Mouse (Mus musculus) heart, postnatal 36 days (tissue): Measurements from ENCODE around the gene H2-DMb2. TPM values are rescaled to one million over a fixed set of nuclear protein-coding genes. Genes with fewer than 3 reads are reported as not detected.

ENCODE experiments used
- DNase-seq, 2 experiments: peaks; one replicate each; pipeline ENCODE4 v3.0.0; 2021 to 2022
- intact Hi-C: fragments of 180-260 bp; cut with DNase I; formaldehyde crosslinking; loops from one replicate; pipeline ENCODE4 v1.15.1; 2025
- total RNA-seq, 2 experiments: library from RNA; stranded (reverse); gene quantifications; 2 replicates each; pipeline ENCODE4 v1.2.3; 2021

The H2-DMb2 gene
- total RNA-seq, 2 experiments from 2014 or later = 1.3 to 1.7 TPM

DNA sequence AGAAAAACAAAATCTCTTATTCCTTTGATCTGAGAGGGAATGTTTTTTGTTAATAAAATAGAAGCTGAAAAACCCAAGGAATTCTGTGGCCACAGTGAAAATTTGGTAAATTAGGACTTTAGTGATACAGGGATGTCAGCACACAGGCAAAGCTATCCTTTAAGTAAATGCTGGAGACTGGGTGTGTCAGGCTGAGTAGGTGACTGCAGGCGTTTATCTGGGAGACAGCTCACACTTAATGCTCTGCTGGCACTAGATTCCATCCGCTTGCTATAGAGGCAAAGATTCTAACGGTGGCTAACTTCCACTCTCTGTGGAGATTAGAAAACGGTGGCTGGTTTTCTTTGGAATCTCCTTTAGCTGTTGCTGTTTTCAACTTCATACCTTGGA, 27.4 kb downstream of the H2-DMb2 start:
- DNase-seq = no peak
- intact Hi-C loops = loop anchor here (1.0 to 5.0 kb wide), 4 partner anchors 34 to 177 kb away; no protein-coding TSS in a partner anchor

DNA sequence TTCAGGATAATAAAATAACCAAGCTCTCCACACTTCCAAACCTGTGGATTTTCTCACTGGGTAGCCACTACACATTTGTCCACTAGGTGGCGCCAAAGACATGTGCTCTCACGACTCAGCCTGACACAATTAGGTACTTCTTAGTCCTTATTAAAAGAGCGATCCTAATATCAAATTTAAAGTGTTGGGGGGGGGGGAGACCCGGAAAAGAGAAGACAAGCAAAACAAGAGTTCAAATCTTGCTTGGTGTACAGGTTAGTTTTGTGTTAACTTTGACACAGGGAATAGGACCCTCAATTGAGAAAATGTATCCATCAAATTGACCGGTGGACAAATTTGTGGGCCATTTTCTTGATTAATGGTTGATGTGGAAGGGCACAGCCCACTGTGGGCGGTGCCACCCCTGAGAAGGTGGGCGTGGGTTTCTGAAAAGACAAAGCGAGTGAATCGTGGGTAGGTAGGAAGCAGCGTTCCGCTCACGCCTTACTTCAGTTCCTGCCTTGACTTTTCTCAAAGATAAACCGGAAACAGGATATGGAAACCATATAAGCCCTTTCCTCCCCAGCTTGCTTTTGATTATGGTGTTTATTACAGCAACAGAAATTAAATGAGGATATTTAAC, 27.9 kb downstream of the H2-DMb2 start:
- intact Hi-C loops = loop anchor here (1.0 to 5.0 kb wide), 4 partner anchors 33 to 176 kb away; no protein-coding TSS in a partner anchor
- DNase-seq = peak; percentile 83 to 88

DNA sequence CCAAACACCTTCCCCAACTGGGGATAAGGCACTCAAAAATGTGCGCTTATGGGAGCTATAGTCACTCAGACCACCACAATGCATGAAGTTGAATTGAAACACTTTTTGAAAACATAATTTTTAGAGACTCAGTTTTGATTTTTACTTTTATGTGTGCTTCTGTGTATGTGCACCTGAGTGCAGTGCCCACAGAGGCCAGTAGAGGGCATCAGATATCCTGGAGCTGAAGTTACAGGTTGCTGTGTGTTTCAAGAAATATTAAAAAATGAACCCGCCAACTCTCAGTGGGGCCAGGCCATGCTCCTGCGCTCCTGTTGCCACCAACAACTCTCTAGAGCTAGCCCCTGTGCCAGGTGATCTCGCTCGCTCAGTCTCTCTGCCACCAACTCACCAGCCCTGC, 29.4 kb downstream of the H2-DMb2 start:
- intact Hi-C loops = loop anchor here (2.0 to 5.0 kb wide), 3 partner anchors 14 to 175 kb away; partner anchors contain the start of genes Psmb9 and Tap1
- no peak for DNase-seq

DNA sequence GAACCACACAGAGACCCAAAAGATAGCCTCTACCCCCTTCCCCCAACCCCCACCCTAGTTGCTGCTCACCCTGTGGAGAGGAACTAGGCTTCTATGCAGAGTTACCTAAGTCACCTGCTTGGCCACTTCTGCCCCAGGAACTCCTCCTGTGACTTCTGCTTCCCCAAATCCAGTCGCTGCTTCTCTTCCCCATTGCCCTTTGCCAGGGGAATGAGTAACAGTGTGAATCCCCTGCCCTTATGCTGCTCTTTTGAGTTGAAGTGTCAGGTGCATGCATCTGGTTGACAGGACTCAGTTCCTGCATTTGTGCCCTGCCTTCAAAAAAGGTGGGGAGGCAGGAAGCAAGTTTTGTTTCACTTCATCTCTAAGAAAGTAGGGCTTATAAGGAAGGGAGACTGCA, 31.0 kb downstream of the H2-DMb2 start:
- intact Hi-C loops = loop anchor here (5.0 kb wide), 2 partner anchors 138 to 173 kb away; no protein-coding TSS in a partner anchor
- no peak for DNase-seq

DNA sequence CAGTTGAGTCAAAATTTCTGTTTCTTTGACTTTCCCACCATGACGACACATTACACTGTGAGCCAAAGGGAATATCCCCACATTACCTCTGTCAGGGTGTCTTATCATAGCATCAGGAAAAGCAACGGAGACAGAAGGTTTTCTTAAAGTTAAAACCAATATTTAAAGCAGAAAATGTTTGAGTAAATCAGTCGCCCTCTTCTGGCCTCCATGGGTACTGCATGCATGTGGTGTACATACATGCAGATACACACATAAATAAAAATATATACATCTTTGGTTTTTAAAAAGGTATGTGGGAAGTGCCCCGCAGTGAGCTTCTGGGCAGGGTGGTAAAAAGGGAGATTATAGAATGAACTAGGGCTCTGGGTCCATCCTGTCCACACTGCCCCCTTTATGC, 34.1 kb downstream of the H2-DMb2 start:
- intact Hi-C loops = no loop called here
- no peak for DNase-seq

DNA sequence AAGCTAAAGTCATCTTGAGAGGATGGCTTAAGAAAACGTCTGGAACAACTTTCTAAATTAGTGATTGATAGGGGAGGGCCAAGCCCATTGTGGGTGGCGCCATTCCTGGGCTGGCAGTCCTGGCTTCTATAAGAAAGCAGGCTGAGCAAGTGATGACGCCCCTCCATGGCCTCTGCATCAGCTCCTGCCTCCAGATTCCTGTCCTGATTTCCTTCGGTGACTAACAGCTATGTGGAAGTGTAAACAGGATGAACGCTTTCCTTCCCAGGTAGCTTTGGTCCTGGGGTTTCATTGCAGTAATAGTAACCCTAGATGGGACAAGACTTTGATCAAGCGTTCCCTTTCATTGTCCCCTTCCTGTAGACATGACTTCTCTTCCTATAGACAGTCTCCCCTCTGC, 35.9 kb downstream of the H2-DMb2 start:
- DNase-seq = no peak
- intact Hi-C loops = no loop called here

DNA sequence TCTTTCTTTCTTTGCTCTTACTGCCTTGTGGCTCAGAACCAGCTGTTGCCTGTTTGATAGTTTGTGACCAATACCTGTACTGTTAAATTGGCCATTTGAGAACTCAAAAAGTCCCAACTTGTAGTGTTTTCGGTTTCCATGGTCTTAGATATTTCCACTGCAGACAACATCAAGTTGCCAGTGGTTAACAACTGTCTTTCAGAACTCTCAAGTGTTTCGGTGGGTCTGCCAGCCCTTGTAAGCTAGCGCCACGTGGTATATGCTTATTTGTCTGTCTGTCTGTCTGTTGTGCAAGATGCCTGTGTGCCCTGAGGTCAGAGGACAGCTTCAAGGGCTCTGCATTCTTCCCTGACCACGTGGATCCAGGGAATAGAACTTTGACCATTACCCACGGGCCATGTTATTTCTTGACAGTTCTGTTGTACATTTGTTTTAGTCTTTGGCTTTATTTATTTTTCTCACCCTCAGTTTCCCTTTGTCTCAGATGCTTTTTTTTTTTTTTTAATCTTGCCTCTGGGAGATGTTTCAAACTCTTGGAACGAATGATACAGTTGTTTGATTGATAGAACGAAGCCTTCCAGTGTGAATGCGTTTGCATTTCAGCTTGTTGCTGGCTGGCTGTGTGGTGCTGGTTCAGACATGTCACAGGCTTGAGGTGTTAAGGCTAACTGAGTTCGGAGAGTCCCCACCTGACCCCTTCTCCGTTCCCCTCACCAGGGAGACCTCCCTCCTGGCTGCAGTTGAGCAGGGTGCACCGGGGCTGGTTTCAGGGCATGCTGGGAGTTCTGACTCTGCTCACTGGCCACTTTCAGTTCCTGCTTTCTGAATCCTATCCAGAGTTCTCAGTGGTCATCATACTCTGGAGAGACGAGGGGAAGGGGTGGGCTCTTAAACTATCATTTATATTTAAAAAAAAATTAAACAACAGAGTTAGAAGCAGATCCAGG, 37.1 kb downstream of the H2-DMb2 start:
- DNase-seq = no peak
- intact Hi-C loops = no loop called here

DNA sequence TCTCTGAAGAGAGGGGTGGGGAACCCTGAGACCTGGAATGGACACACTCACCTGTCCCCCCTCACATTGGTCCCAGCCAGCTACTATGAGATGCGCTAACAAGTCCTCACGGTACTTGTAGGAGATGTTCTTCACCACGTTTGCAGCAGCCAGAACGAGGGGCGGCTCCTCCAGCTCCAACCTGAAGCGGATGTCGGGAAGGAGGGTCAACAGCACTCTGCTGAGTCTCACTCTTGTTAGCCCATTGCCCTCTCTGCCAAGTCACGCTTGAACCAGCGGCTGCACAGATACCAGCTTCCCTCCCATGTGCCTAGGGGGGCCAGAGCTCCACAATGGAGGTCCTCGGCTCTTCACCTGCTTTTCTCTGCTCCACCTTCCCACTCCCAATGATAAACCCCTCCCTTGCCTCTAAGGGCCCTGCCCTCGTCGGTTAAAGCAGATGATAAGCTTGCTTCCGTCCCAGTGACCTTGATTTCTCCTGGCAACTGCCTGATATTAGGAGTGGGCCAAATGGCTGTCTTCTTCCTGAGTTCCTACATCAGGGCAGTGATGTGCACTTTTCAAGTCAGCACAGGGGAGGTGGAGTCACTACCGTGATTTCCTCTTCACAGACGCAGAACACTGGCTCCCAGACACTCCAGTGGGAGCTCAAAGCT, 40.6 kb downstream of the H2-DMb2 start:
- intact Hi-C loops = no loop called here
- no peak for DNase-seq

DNA sequence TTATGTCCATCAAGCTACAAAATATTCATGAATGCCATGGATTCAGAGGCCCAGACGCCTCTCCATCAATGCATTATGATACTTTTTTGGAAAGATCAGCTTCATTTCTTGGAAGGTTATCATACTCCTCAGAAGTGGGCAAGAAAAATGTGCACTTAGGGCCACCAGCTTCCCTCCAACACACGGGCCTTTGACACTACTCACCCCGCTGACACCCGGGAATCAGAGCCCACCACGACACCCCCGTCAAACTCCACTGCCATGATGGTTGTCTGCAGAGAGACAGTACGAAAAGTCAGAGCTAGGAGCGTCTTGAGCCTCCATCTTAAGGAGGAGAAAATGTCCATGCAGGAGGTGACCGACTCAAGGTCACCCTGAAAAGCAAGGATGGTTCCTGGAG, 42.4 kb downstream of the H2-DMb2 start:
- intact Hi-C loops = loop anchor here (5.0 kb wide), 1 partner anchor 52 kb away; the partner anchor contains the start of gene H2-Ob

DNA sequence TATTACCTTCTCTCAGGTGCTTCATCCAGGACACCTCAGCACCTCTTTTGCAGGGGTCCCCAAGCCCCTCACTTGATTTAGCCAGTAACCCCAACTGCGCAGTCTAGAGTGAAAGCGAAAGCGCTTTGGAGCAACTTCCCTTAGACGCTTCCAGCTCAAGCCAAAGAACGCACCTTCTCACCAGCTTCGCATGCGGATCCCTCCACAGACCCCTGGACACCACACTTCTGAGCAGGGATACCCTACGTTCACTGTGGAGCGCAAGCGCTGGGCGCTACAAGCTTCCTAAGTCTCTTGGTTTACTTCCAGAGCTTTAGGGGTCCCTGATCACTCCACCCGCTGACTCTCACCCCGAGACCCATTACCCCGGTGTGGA, 43.8 kb downstream of the H2-DMb2 start:
- DNase-seq = no peak
- intact Hi-C loops = loop anchor here (1.0 to 5.0 kb wide), 4 partner anchors 11 to 50 kb away; partner anchors contain the start of gene H2-Ob

More for the DNA sequence above, 42.4 kb downstream of the H2-DMb2 start:
- no peak for DNase-seq

DNA sequence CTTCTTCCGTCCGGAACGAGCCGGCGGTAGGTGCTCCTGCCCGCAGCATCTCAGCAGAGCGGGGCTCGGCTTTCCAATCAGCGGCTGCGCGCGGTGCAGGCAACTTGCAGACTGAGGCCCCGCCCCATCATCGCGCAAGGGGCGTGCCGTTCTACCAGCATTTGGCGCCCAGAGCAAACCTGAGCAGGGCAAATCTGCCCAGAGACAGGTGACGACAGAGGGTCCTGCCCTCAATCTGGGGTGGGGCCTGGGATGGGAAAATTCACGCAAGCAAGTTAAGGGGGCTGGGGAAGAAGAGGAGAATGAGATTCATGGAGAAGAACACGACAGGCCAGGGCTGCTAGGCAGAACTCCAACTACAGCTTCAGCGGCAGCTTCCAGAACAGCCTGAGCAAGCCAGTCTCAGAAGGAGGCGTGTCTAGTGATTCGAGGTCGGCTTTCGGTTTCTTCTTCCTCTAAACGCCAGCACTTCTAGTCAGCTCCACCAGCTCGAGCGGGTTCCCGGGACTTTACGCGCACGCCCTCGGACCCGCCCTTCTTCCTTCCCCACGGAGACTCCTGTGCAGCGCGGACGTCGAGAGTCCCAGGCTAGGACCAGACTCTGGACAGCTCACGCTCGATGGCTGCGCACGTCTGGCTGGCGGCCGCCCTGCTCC, 44.3 kb downstream of the H2-DMb2 start, which contains the start of the genes Tap1 and Psmb9:
Gene Tap1, plus strand, starts transcription at position 293 of the 656 bp plus-strand sequence.
Gene Psmb9, minus strand, starts transcription at position 504 of the 656 bp plus-strand sequence.
- intact Hi-C loops = loop anchor here (1.0 to 5.0 kb wide), 4 partner anchors 11 to 50 kb away; partner anchors contain the start of gene H2-Ob
- peak; percentile 99 to 100 for DNase-seq

DNA sequence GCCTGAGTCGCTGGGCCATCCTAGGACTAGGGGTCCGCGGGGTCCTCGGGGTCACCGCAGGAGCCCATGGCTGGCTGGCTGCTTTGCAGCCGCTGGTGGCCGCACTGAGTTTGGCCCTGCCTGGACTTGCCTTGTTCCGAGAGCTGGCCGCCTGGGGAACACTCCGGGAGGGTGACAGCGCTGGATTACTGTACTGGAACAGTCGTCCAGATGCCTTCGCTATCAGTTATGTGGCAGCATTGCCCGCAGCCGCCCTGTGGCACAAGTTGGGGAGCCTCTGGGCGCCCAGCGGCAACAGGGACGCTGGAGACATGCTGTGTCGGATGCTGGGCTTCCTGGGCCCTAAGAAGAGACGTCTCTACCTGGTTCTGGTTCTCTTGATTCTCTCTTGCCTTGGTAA, 44.9 kb downstream of the H2-DMb2 start:
- intact Hi-C loops = loop anchor here (5.0 kb wide), 1 partner anchor 49 kb away; the partner anchor contains the start of gene H2-Ob
- peak; percentile 44 to 64 for DNase-seq

DNA sequence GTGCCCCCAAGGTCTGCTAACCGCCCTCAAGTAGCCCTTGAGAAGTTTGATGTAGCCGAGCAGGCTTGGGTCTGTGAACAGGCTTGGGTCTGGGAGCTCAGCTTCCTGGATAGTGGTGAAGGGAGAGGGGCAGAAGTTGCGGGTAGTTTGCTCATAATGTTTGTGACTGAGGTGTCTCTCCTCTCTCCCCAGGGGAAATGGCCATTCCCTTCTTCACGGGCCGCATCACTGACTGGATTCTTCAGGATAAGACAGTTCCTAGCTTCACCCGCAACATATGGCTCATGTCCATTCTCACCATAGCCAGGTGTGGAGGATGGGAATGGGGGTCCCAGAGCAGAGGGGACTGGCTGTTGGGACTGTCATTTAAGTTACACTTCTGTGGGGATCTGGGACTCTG, 45.9 kb downstream of the H2-DMb2 start:
- no peak for DNase-seq
- intact Hi-C loops = loop anchor here (5.0 kb wide), 1 partner anchor 48 kb away; the partner anchor contains the start of gene H2-Ob

DNA sequence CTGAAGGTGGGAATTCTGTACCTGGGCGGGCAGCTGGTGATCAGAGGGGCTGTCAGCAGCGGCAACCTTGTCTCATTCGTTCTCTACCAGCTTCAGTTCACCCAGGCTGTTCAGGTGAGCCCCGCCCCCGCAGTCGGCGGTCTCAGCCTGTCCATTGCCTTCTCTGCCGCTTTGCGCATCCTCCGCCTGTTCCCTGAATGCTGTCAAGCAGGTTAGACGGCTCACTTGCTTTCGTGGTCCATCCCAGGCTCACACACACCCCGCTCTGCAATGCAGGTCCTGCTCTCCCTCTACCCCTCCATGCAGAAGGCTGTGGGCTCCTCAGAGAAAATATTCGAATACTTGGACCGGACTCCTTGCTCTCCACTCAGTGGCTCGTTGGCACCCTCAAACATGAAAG, 49.7 kb downstream of the H2-DMb2 start:
- intact Hi-C loops = no loop called here

DNA sequence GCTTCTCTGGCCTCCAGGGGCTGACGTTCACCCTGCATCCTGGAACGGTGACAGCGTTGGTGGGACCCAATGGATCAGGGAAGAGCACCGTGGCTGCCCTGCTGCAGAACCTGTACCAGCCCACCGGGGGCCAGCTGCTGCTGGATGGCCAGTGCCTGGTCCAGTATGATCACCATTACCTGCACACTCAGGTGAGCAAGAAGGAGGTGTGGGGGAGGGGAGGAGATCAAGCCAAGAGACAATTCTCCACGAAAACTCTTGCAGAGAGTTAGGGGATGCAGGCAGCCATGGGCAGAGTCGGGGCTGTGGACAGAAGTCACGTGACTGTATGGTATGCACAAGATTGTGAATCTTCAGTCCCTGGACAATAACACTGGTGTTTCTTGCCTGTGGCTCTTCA, 50.4 kb downstream of the H2-DMb2 start:
- DNase-seq = no peak
- intact Hi-C loops = no loop called here

More for the DNA sequence above, 49.7 kb downstream of the H2-DMb2 start:
- DNase-seq = no peak

DNA sequence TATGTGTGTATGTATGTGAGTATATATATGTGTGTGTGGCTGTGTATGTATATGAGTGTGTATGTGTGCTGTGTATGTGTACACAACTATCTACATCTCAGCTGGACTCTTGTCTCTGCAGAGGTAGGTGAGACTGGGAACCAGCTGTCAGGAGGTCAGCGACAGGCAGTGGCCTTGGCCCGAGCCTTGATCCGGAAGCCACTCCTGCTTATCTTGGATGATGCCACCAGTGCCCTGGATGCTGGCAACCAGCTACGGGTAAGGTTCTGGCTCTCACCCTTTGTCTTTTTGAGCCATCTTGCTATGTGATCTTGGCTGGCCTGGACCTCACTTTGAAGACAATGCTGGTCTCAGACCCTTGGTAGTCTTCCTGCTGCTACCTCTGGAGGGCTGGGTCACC, 51.6 kb downstream of the H2-DMb2 start:
- DNase-seq = no peak
- intact Hi-C loops = no loop called here

DNA sequence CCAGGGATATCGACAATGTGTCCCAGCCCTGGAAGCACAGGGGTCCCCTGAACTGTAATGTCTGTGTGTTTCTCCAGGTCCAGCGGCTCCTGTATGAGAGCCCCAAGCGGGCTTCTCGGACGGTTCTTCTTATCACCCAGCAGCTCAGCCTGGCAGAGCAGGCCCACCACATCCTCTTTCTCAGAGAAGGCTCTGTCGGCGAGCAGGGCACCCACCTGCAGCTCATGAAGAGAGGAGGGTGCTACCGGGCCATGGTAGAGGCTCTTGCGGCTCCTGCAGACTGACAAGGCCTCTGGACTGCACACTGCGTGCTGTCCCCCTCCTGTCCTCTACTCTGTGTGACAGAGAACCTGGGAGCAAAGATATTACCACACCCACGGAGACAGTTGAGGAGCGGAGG, 53.4 kb downstream of the H2-DMb2 start:
- DNase-seq = no peak
- intact Hi-C loops = no loop called here

DNA sequence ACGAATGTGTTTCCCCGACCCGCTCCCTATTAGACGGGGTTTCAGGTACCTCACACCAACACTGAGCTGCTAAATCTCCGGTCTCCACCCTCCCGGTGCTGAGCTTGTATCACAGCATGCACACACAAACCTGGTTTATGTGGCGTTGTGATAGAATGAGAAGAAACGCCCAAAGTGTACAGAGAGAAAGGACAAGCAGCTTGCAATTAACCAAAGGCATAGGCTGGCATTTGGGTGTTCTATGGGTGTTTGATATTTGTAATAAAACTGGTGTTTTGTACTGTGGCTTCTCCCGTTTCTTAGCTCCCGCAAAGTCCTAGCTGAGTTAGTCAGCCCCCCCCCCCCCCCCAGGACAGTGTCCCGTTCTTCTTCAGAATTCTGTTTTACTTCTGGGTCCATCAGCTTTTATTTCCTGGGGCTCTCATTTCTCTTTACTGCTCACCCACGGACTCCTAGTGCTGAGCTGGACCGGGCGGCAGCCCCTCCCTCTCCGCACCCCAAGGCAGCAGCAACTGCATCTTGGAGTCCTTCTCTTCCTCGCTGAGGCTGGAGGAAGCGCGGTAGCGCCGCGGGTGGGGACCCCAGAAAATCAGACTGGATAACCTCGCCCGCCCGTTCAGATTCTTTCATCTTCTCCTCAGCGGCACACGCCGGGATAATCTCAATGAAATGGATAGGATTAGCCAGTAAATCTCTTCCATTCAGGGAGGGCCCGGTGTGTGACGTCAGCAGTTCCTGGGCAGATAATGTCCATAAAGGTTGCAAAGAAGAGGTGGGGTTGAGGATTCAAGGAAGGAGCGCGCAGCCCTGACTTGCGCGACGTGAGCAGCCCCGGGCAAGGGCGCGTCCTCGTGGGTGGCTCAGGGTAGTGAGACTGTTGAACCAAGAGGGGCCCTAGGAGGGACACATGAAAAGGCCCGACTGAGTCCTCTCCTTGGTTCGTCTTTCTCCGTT, 54.1 kb downstream of the H2-DMb2 start, which contains the start of gene Psmb8:
Gene Psmb8, plus strand, starts transcription at position 781 of the 954 bp plus-strand sequence.
- peak; percentile 89 to 91 for DNase-seq
- intact Hi-C loops = no loop called here
